Mouse (Mus musculus) stomach, postnatal 0 days (tissue): ENCODE results near the gene Csdc2.

Experiments
- CTCF ChIP-seq: IDR thresholded peaks from 2 replicates; pipeline ENCODE4 v1.5.1; 2016; ENCODE audit warnings: antibody characterized with exemption, low read depth, mild to moderate bottlenecking, moderate library complexity
- EP300 ChIP-seq: optimal IDR thresholded peaks from 2 replicates; pipeline ENCODE3; 2016; ENCODE audit warnings: antibody characterized with exemption

- no peak for TF ChIP-seq CTCF
- no peak for TF ChIP-seq EP300
Measured at GRCm38 (mm10) chr15:81955414-81955813, 18.9 kb downstream of the Csdc2 start.
